Mouse (Mus musculus) kidney, postnatal 0 days (tissue): ENCODE measurements around the gene Abcc6. TPM values are rescaled to one million over a fixed set of nuclear protein-coding genes. Genes with fewer than 3 reads are reported as not detected.
A peak's percentile ranks its signal among the peaks of the same experiment; 100 is the strongest.

Experiments used
- ATAC-seq: fragments of 200-750 bp; cut with Nextera tagmentation; replicated peaks from 2 replicates; pipeline ENCODE4 v1.8.0; 2017; ENCODE audit warnings: low read depth, moderate number of reproducible peaks, moderate TSS enrichment, moderate library complexity; ENCODE audit not compliant: low FRiP score
- DNase-seq: peaks from one replicate; pipeline ENCODE4 v3.0.0-alpha.2; 2016; ENCODE audit warnings: low spot score
- H3K27ac ChIP-seq: fragments of 300-500 bp; sonication (generic); 2 replicates; pipeline ENCODE4 v1.5.1; 2014; ENCODE audit warnings: mild to moderate bottlenecking
- H3K27me3 ChIP-seq: fragments of 300-500 bp; sonication (generic); 2 replicates; pipeline ENCODE4 v1.6.1; 2014; ENCODE audit warnings: low read length, mixed read lengths; ENCODE audit not compliant: insufficient read depth
- H3K36me3 ChIP-seq: fragments of 300-500 bp; sonication (generic); 2 replicates; pipeline ENCODE4 v1.6.1; 2014; ENCODE audit warnings: low read length, mixed read lengths; ENCODE audit not compliant: insufficient read depth
- H3K4me1 ChIP-seq: fragments of 300-500 bp; sonication (generic); replicated peaks from 2 replicates; pipeline ENCODE4 v1.6.1; 2014; ENCODE audit warnings: antibody characterized with exemption, low read length, mixed read lengths; ENCODE audit not compliant: insufficient read depth
- H3K4me2 ChIP-seq: fragments of 300-500 bp; sonication (generic); 2 replicates; pipeline ENCODE4 v1.6.1; 2014; ENCODE audit warnings: mild to moderate bottlenecking, low read length, moderate library complexity, mixed read lengths
- H3K4me3 ChIP-seq: fragments of 300-500 bp; sonication (generic); replicated peaks from 2 replicates; pipeline ENCODE4 v1.5.1; 2014; ENCODE audit warnings: low read depth, low read length
- H3K9ac ChIP-seq: fragments of 300-500 bp; sonication (generic); 2 replicates; pipeline ENCODE4 v1.6.1; 2014; ENCODE audit warnings: low read depth, low read length
- H3K9me3 ChIP-seq: fragments of 300-500 bp; sonication (generic); replicated peaks from 2 replicates; pipeline ENCODE4 v1.6.1; 2016; ENCODE audit warnings: low read length, inconsistent platforms, mixed read lengths
- CTCF ChIP-seq: IDR thresholded peaks from 2 replicates; pipeline ENCODE4 v1.5.1; 2016; ENCODE audit warnings: antibody characterized with exemption, low read depth, mild to moderate bottlenecking, moderate library complexity
- WGBS: fragments of 180-500 bp; shearing (Covaris S2); extraction: QIAGEN DNeasy Blood & Tissue Kit; methylation state at CpG from one replicate; pipeline ENCODE4 v1.1.7; 2014; 5-methylcytosine and 5-hydroxymethylcytosine counted together
- polyA plus RNA-seq: library from polyadenylated mRNA; unstranded; fragments of >200 nt; fragmentation: Nextera tagmentation; extraction: Ambion mirVana; gene quantifications from 2 replicates; pipeline ENCODE4 v1.2.1, GENCODE M21; 2015

The Abcc6 gene
- polyA plus RNA-seq, 1 experiment from 2014 or later = 0.33 TPM

DNA sequence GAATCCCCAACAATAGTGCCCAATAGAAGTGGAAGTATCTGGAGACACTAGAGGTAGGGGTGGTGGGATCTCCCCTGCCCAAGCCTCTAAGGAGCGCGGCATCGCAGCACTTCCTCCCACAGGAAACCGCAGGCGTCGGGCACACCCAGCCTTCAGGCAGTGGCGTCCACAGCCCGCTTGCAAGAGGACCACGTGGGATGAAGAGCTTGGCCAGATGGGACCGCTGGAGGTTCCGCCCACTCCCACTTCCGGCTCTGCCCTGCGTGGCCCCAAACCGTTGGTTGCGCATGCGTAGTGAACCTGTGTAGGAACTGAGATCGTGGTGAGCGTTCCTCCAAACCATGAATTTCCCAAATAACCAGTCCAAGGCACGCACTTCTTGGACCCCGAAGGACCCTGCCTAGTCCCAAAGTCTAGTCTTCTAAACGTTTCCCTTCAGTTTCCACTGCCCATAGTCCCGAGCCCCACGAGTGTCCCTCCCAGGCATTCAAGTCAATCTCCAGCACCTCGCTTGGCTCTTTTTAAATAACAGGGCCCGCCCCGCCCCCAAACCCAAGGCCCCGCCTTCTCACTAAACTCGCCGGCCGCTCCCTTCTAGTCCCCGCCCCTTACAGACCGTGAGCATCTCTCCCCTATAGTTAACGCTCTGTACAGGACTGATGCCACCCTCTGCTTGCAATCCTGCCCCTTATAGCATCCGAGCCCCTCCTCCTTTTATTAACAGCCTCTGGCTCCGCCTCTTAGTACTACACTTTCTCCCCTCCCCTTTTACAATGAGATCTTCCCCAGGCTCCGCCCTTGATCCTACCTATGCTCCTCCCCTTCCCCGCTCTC is 107.0 kb downstream of the Abcc6 start:
- H3K9me3 ChIP-seq = no peaks in the 10 kb centered on the region
- WGBS = under 1% methylated on average over 37 of the region's 37 CpGs
- TF ChIP-seq CTCF = 0 out of 2 replicates have a peak, but pooled peaks have one; percentile 2
- H3K27ac ChIP-seq = peak overlapping the region; percentile 90
- peak overlapping the region; percentile 56 for H3K4me2 ChIP-seq
- no peaks in the 10 kb centered on the region for H3K27me3 ChIP-seq
- H3K4me3 ChIP-seq = peak overlapping the region; percentile 39
- DNase-seq = peak; percentile 100
- peak; percentile 94 for ATAC-seq
- no peaks in the 10 kb centered on the region for H3K36me3 ChIP-seq
- H3K9ac ChIP-seq = peak overlapping the region; percentile 42; the same call in 1 of the 2 replicates
- H3K4me1 ChIP-seq = peaks cover 23% of the 10 kb centered on the region

DNA sequence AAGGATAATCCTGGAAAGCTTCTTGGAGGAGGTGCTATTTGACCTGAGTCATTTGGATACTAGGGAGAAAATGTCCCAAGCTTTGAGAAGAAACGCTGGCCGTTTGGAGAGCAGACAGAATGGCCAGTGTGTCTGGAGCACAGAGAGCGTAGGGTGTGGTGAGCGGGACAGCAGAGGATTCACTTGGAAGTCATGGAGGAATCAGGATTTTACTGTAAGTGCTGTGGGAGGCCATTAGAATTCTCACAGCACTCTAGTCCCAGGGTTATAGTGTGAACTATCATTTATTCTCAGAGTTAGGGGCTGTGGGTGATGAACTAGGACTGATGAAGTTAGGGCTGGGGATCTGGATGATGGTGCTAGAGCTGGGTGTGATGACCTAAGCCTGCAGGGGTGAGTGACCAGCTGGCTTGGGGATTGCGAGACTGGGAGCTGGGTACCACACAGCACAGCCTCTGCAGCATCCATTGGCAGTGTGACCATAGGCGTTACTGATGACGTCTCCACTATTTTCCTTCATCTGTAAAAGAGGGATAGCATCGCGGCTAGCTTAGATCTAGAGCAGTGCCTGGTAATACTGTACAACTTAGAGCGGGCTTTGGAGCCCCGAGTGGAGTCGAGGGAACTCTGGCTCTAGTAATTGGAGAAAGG is 108.0 kb downstream of the Abcc6 start:
- H3K4me1 ChIP-seq = peaks cover 34% of the 10 kb centered on the region
- 75% methylated on average over 12 of the region's 12 CpGs for WGBS
- ATAC-seq = no peak

GRCm38 (mm10) chr7:45921242-45921621 is 108.9 kb downstream of the Abcc6 start, which contains the start of gene Emp3:
Gene Emp3, minus strand, starts transcription at chr7:45921404.
- H3K27ac ChIP-seq = peak within 1 kb of the TSS; percentile 90
- no peaks in the 10 kb centered on the region for H3K27me3 ChIP-seq
- peaks cover 41% of the 10 kb centered on the region for H3K4me1 ChIP-seq
- H3K4me2 ChIP-seq = peak within 1 kb of the TSS; percentile 64
- ATAC-seq = no peak
- peak within 1 kb of the TSS; percentile 60 for H3K9ac ChIP-seq
- no peaks in the 10 kb centered on the region for H3K36me3 ChIP-seq
- peak within 1 kb of the TSS; percentile 49 for H3K4me3 ChIP-seq
- WGBS = 17% methylated on average over 9 of the region's 9 CpGs
- DNase-seq = peak; percentile 86
- no peak for TF ChIP-seq CTCF
- H3K9me3 ChIP-seq = no peaks in the 10 kb centered on the region

More for the DNA sequence above, 108.0 kb downstream of the Abcc6 start:
- no peaks in the 10 kb centered on the region for H3K27me3 ChIP-seq
- H3K9ac ChIP-seq = no peak overlapping the region
- no peaks in the 10 kb centered on the region for H3K36me3 ChIP-seq
- no peak for DNase-seq
- H3K4me3 ChIP-seq = no peak overlapping the region
- peak overlapping the region; percentile 90 for H3K27ac ChIP-seq
- TF ChIP-seq CTCF = no peak
- no peaks in the 10 kb centered on the region for H3K9me3 ChIP-seq
- 0 out of 2 replicates have a peak overlapping the region, but pooled peaks have one; percentile 56 for H3K4me2 ChIP-seq

DNA sequence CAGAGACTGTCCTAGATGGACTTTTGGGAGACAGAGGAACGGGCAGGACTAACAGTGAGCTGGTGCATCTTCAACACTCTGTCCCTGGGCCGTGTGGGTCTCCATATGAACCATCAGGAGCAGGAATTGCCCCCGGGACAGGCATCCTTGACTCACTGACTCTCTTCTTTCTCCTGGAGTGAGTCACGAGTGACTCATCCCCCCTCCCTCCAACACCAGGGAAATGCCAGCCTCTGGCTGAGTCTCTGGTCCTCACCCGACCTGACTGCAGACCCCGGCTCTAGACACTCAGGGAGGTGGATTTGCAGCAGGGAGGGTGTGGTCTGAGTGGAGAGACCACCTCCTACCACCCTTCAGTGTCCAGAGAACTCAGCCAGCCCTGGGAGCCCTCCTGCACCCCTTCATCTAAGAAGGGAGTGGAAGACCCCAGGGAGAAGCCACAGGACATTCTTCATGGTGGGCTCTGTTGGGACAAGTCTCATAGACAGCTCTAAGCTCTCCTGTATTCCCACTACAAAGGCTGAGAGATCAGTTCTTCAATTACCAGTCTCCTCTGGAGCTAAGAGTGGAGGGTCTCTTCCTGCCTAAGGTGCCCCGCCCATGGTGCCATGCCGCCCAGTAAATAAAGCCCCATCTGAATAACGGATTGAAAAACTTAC is 109.4 kb downstream of the Abcc6 start:
- Histone ChIP-seq H3K9me3 (no peaks in the 10 kb centered on the region), H3K9ac (peak overlapping the region; percentile 60), H3K4me1 (peaks cover 45% of the 10 kb centered on the region), H3K27me3 (no peaks in the 10 kb centered on the region), H3K36me3 (no peaks in the 10 kb centered on the region), H3K4me3 (peak overlapping the region; percentile 49), H3K27ac (peak overlapping the region; percentile 90), H3K4me2 (peak overlapping the region; percentile 64)
- DNase-seq = peak; percentile 56
- no peak for ATAC-seq
- WGBS = 13% methylated on average over 9 of the region's 9 CpGs
- no peak for TF ChIP-seq CTCF

- H3K9me3 ChIP-seq = no peaks in the 10 kb centered on the region
- H3K9ac ChIP-seq = peak overlapping the region; percentile 60; the same call in 1 of the 2 replicates
- no peak for DNase-seq
- H3K36me3 ChIP-seq = no peaks in the 10 kb centered on the region
- H3K27ac ChIP-seq = no peak overlapping the region
- 67% methylated on average over 4 of the region's 4 CpGs for WGBS
- TF ChIP-seq CTCF = no peak
- H3K4me2 ChIP-seq = peak overlapping the region; percentile 64
- no peak for ATAC-seq
- peaks cover 45% of the 10 kb centered on the region for H3K4me1 ChIP-seq
- H3K27me3 ChIP-seq = no peaks in the 10 kb centered on the region
- H3K4me3 ChIP-seq = peak overlapping the region; percentile 49
These were observed 110.3 kb downstream of the Abcc6 start for GRCm38 (mm10) chr7:45919761-45920160.
